Mouse (Mus musculus) lung, adult 10 weeks (tissue): ENCODE data around the gene Pdhb. TPM values are rescaled to one million over a fixed set of nuclear protein-coding genes. Genes with fewer than 3 reads are reported as not detected.

ENCODE experiments used
- polyA plus RNA-seq: library from polyadenylated mRNA; stranded (reverse); fragments of 350-450 nt; fragmentation: Illumina TruSeq; extraction: RNeasy Lipid Tissue Mini Kit (QIAGEN cat#74804); gene quantifications from one replicate; pipeline ENCODE4 v1.2.3, GENCODE M21; 2014; ENCODE audit warnings: low read depth, low replicate concordance; ENCODE audit not compliant: insufficient read depth

Pdhb gene
- 77.2 TPM for polyA plus RNA-seq

DNA sequence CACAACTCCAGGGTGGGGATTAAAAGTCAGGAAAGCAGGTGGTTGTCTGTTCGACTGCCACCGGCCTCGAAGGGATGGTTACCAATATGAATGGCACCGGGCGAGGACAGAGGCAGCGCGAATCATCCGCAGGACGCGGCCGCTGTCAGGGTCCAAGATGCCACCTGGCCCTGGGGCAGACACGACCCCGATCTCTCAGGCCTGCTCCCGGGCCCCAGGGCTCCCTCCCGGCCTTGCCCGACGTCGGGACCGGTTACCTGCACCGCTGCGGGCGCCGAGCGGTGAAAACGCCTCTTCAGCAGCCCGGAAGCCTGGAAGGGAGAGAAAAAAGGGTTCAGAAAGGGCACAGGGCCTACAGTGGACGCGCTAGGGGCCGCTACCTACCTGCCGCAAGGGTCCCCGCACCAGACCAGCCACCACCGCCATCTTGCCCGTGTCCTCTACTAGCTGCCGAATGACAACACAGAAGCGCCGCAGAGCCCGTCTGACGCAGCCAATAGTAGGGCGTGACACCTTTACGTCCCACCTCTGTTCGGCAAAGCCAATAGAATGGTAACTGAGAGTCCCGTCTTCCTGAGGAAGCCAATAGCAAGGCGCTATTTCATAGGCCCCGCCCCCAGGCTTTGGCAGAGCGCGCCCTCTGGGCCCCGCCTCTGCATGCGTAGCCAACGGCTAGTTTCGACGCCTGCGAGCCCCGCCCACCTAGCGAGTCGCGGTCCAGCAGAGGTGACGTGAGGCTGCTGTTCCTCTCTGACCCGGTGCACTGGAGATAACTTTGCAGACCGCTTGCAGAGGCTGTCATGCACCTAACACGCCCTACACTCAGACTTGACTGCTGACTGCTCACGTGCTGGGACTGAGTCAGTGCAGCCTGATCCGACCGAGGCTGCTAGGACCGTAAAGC, at the start of gene Pdhb:
Gene Pdhb (minus strand): TSS at position 519 of the 904 bp plus-strand sequence.

DNA sequence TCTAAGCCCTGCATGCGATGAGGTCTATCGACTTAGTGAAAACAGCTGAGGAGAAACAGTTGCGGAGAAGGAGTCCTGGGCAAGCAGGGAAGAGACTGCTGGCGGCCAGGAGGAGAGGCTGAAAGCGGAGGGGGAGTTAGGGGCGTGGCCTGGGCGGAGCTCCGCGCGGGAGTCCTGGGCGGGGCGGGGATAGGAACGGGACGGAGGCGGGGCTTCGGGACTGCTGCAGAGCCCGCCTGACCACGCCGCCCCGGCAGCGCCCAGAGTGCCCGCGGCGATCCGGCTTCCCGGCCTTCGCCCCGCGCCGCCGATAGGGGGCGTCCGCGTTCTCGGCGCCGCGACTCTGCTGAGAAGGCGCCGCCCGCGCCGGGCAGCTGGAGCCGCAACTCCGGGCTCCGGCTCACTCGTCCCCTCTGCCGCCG, 41.0 kb upstream of the Pdhb start, which contains the start of gene Kctd6:
Gene Kctd6 (plus strand): TSS at position 338 of the 422 bp plus-strand sequence.

Other genes with a start within 250 kb of the Pdhb start
- not detected for gene Gm45521, start 215.7 kb downstream of the Pdhb start, polyA plus RNA-seq
- gene Dnase1l3, start 178.5 kb downstream of the Pdhb start, polyA plus RNA-seq: 0.31 TPM
- gene Abhd6, start 170.1 kb downstream of the Pdhb start, polyA plus RNA-seq: 4.3 TPM
- 29.2 TPM for gene Rpp14, start 92.7 kb downstream of the Pdhb start, polyA plus RNA-seq
- 21.8 TPM for gene Pxk, start 74.8 kb downstream of the Pdhb start, polyA plus RNA-seq
- gene Kctd6, start 41.1 kb upstream of the Pdhb start, polyA plus RNA-seq: 9.8 TPM
- gene Acox2, start 86.3 kb upstream of the Pdhb start, polyA plus RNA-seq: 4.7 TPM
- gene Fam107a, start 145.0 kb upstream of the Pdhb start, polyA plus RNA-seq: 7.4 TPM
- gene Oit1, start 205.7 kb upstream of the Pdhb start, polyA plus RNA-seq: 2.7 TPM